Mouse (Mus musculus): ENCODE data around the gene Rnase2b. TPM values are rescaled to one million over a fixed set of nuclear protein-coding genes. Genes with fewer than 3 reads are reported as not detected.
"Not testable (repeated sequence)": the region's sequence is repeated elsewhere in the genome, so short reads cannot be mapped to it uniquely, and the experiment has no call there.

Gene Rnase2b
- 0.22 TPM in 1 of 2 replicates, not detected in the other for polyA plus RNA-seq (2012; rRNA removed)

DNA sequence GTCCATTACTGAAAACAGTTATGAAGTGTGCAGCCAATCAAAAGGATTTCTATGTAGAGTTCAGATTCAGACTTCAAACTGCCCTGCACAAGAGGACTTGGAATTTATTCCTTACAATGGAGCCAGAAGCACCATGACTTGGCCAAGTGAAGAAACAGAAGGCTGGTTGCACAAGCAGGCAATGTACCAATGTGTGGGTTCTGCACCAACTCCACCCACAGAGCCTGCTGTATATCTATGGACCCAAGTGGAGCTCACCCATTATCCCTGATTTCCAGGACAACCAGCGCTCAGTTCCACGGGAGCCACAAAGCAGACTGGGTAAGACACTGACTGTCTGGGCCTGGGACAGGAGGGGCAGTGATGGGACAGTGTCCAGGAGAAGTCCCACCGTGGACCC is at the start of gene Rnase2b:
Gene Rnase2b, plus strand, starts transcription at position 285 of the 400 bp plus-strand sequence.
- not testable (repeated sequence) for DNase-seq (ENCODE audit: low read depth, low spot score)
- whole genome bisulfite sequencing = 97% methylated on average over 3 of the region's 3 CpGs

GRCm38 (mm10) chr14:51113476-51113875 is 48.6 kb upstream of the Rnase2b start:
- WGBS = 68% methylated on average over 9 of the region's 9 CpGs

GRCm38 (mm10) chr14:51113916-51114560 is 48.0 kb upstream of the Rnase2b start, which contains the start of gene Eddm3b:
TSS of gene Eddm3b (plus strand) at chr14:51114426.
- 67% methylated on average over 12 of the region's 12 CpGs for WGBS
- DNase-seq (ENCODE audit: low read depth, low spot score) = no peak

More at GRCm38 (mm10) chr14:51113476-51113875, 48.6 kb upstream of the Rnase2b start:
- DNase-seq (ENCODE audit: low read depth, low spot score) = no peak

DNA sequence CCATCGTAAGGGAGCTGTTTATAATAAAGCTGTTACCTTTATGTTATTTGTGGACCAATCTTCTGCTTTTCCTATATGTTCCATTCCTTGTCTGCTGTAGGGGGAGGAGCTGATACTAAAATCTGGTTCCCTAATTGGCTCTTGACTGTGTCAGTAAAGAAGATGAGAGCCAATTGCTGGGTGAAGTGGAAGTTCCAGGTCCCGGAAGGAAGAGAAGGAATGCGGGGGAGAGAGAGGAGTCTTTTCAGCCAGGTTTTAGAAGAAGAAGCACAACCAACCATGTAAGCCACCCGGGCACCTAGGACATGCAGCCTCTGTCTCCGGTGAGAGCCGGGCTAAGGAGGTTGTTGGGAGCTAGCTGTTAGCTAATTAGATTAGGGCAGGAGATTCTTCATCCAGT is 36.4 kb upstream of the Rnase2b start:
- 86% methylated on average over 6 of the region's 6 CpGs for WGBS
- DNase-seq (ENCODE audit: low read depth, low spot score) = no peak

- WGBS = 26% methylated on average over 2 of the region's 2 CpGs
- no peak for DNase-seq (ENCODE audit: low read depth, low spot score)
Measured at GRCm38 (mm10) chr14:51127648-51128258, 34.3 kb upstream of the Rnase2b start.

DNA sequence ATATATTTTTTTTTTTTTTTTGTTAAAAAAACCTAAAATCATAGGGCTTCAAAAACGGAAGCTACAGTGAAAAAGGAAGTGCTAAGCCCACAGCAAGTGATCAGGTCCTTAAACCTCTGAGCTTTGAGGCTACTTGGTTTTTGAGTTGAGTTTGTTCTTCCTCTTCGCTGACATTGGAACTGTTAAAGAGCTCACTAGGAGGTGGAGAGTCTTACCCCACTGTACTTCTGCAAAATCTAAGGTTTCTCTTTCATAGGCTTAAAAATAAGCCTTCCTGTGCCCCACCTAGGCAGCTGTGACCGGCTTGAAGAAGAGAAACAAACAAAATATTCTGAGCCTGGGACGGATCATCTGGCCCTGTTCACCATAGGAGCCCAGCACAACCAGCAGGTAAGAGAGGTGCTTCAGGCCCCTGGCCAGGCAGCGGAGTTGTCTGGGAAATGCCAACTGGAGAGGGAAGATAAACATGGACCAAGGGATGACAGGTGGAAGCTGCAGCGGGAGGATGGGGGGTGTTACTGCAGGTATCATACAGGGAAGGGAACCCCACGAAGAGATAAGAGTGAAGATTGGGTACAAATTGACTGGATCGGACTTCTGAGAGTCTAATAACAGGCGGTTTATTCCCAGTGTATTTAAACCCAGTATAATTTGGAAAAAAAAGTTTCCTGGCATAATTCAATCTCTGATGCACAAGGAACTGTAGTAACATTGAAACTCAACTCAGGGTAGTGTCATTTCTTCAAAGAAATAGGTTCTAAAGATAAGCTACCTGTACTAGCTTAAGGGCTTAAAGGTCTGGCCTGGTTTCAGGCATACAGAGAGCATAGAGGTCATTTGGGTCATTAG is 33.1 kb upstream of the Rnase2b start:
- WGBS = 74% methylated on average over 9 of the region's 9 CpGs
- DNase-seq (ENCODE audit: low read depth, low spot score) = no peak

DNA sequence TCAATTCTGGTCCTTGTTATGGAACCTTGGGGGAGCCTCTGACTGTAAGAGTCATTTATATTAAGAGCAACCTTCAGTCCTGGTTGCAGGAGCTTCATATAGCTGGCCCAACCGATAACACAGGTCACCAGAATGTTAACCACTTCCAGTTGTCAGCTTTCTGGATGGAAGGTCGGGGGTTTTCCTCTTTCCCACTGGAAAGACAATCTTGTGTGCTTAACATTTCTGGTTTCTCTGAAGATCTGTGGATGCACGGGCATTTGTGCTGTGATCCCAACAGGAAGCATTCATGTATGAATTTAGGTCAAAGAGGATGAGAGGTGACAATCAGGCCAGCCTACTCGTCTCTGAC is 32.5 kb upstream of the Rnase2b start:
- WGBS = 81% methylated on average over 4 of the region's 4 CpGs
- no peak for DNase-seq (ENCODE audit: low read depth, low spot score)

DNA sequence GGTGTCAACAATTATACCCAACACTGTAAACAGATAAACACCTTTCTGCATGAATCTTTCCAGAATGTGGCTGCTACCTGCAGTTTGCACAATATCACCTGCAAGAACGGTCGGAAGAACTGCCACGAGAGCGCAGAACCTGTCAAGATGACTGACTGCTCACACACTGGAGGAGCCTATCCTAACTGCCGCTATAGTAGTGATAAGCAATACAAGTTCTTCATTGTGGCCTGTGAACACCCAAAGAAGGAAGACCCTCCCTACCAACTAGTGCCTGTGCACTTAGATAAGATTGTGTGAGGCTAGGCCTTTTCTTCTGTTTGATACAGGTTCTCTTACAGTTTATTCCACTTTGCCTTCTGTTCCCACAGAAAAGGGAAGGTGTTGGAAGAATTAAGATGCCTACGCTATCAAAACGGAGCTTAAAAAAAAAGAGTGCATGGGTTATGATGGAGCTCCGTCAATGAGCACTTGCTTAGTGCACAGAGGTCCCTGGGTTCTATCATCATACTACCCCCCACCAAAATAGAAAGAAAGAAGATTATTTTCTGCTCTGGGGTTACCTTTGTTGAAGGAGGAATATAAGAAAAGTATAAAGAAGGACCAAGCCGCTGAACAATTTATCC is 31.6 kb upstream of the Rnase2b start:
- no peak for DNase-seq (ENCODE audit: low read depth, low spot score)
- WGBS = 86% methylated on average over 9 of the region's 9 CpGs

DNA sequence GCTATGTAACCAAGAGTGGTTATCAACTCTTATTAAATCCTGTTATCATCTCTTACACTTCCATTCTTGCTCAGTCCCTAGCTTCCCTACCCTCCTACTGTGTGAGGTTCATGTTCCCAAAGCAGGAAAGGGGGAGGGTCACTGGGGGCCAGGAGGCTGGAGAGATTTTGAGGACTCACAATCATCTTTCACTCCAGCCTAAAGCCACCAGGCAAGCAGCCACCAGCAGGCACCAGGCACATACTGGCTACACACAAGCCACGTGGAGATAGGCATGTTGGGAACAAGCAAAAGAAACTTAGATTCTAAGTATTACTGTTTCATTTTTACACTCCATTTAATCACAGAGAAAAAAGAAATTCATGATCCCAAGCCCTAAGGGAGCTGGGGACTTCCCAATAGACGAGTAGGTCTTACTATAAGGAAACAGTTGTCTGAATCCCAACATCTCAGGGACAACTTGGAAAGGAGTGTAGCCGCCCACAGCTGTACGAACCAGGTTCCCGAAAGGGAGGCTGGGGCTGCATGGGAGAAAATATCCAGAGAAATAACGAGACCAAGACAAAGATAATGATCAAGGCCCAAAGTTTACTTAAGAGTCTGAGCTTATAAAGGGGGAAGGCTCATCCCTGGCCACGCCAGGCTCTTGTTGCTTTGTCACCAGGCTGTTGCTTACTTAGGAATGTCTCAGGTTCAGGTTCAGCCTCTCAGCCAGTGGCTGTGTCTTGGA is 30.8 kb upstream of the Rnase2b start:
- WGBS = 77% methylated on average over 7 of the region's 7 CpGs
- DNase-seq (ENCODE audit: low read depth, low spot score) = no peak

DNA sequence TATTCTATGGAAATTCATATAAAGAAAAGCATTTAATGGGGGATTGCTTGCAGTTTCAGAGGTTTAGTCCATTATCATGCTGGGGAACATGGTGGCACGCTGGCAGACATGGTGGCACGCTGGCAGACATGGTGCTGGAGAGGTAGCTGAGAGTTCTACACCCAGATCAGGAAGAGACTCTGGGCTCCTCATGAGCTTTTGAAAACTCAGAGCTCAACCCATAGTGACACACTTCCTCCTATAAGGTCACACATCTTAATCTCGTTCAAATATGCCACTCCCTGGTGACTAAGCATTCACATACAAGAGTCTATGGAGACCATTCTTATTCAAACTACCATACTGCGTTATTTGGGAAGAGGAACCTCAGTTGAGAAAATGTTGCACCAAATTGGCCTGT is 29.7 kb upstream of the Rnase2b start:
- DNase-seq (ENCODE audit: low read depth, low spot score) = no peak
- WGBS = 64% methylated on average over 4 of the region's 4 CpGs

DNA sequence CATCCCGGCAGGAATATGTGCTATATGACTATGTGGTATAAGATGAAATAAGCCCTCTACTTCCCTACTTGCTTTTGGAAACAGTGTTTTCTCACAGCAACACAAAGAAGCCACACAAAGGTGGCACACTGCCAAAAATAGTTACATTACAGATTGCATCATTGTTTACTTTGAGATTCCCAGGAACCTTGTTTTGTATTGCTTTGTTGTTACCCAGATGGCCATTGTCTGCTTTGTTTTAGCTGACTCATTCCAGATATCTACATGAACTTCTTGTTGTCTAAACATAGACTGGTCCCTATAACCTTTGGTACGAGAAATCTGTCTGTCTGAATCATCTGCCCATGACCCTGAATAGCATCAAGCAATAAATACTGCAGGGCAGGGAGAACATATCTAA is 21.7 kb upstream of the Rnase2b start:
- no peak for DNase-seq (ENCODE audit: low read depth, low spot score)

DNA sequence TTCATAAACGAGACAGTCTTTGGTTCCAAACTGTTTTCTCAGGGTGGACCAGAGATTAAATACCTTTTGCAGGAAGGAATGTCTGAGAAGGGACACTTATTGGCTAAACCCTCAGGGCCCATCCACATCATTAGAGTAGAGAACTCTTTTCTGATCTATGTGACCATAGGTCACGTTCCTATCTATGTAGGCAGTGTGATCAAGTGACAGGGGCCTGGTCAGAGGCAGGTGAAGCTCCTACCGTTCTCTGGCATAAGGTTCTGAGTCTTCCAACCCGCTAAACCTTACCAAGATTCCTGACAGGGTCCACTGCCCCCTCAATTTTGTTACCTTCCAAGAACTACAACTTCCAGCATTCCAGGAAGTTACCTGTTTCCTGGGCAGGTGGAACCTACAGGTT is 19.9 kb upstream of the Rnase2b start:
- DNase-seq (ENCODE audit: low read depth, low spot score) = no peak

More for the DNA sequence above, 21.7 kb upstream of the Rnase2b start:
- WGBS = 29% methylated on average over 2 of the region's 2 CpGs

DNA sequence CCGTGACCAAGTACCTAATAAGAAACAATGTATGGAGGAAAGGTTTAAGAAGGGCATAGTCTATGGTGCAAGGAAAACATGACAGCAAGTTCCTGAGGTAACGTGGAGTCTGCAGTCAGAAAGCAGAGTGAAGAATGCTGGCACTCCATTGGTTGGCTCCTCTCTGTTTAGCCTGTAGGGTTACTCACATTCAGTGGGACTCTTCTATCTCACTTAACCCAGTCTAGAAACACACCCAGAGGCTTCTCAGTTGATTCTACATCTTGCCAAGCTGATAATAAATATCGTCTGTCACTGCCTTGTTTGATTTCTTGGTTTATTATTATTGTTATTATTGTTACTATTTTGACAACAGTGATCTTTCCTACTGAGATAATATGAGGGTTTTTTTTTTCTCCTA is 19.5 kb upstream of the Rnase2b start:
- 77% methylated on average over 3 of the region's 3 CpGs for WGBS
- DNase-seq (ENCODE audit: low read depth, low spot score) = no peak

More for the DNA sequence above, 19.9 kb upstream of the Rnase2b start:
- 90% methylated on average over 4 of the region's 4 CpGs for WGBS

DNA sequence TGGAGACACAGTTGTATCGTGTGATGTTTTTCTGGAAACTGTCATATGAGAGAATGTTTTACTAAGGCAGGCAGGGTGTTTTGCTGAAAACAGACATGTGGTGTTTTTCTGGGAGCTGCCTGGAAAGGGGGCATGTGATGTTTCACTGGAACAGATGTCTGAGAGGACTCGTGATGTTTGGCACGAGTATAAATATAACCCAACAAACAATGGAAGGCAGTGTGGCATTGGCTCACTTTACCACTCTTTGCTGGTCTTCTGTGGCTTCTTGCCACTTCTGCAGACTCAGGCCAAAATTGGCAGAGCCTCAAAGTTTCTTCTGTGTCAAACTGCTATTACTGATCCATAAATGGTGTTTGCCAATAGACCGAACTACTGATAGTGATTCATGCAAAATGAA is 18.8 kb upstream of the Rnase2b start:
- no peak for DNase-seq (ENCODE audit: low read depth, low spot score)
- 15% methylated on average over 4 of the region's 4 CpGs for WGBS

GRCm38 (mm10) chr14:51143937-51144336 is 18.1 kb upstream of the Rnase2b start:
- DNase-seq (ENCODE audit: low read depth, low spot score) = no peak
- WGBS = 51% methylated on average over 2 of the region's 2 CpGs

DNA sequence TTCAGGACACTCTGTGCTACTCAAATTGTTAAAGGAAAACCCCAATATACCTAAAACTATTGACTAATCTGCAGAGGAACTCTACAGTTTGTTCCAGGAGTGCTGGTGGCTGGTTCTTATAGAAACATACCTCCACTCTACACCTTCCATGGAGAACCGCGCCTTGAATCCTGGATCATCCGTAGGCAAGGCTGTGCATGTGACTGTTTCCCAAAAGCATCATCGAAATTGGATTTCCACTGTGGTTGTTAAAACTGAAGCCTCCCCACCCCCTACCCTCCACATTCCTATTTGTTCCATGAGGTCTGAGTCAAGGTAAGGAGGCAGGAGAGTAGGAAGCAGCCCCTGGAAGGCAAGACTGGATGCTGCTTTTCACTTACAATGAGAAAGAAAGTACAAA is 17.6 kb upstream of the Rnase2b start:
- no peak for DNase-seq (ENCODE audit: low read depth, low spot score)
- 95% methylated on average over 4 of the region's 4 CpGs for WGBS

- 30% methylated on average over 6 of the region's 6 CpGs for WGBS
- DNase-seq (ENCODE audit: low read depth, low spot score) = no peak
Measured at GRCm38 (mm10) chr14:51145521-51145920, 16.5 kb upstream of the Rnase2b start.

GRCm38 (mm10) chr14:51146685-51147084 is 15.4 kb upstream of the Rnase2b start, which contains the start of gene Rnase1:
TSS of gene Rnase1 (minus strand) at chr14:51146785.
- DNase-seq (ENCODE audit: low read depth, low spot score) = no peak
- 30% methylated on average over 2 of the region's 2 CpGs for WGBS

DNA sequence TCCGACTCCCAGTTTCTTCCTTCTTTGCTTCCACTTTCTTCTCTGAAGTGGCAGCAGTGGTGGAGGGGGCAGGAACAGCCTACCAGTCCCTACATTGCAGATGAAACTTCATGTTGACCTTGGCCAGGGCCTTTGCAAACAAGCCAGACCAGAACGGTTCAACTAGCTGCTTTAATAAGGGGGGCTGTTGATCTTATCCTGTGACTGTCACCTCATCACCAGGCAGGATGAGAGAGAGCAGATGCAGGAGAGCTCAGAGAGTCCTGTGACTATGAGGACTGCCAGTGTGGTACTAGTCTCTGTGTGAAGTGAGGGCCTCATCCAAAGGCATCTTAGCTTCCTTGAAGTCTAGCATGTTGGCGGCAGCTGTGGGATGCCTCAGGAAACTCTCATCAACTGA is 14.1 kb upstream of the Rnase2b start:
- no peak for DNase-seq (ENCODE audit: low read depth, low spot score)
- 50% methylated on average over 3 of the region's 3 CpGs for WGBS
